Mouse (Mus musculus) liver, embryonic 13.5 days (tissue): ENCODE data around the gene Slc10a7. TPM values are rescaled to one million over a fixed set of nuclear protein-coding genes. Genes with fewer than 3 reads are reported as not detected.

Source experiments
- ATAC-seq: fragments of 200-750 bp; cut with Nextera tagmentation; 2 replicates; pipeline ENCODE4 v1.8.0; 2017; ENCODE audit warnings: low read depth, mild to moderate bottlenecking, moderate number of reproducible peaks, moderate library complexity
- DNase-seq: peaks from one replicate; pipeline ENCODE4 v3.0.0; 2022
- H3K27ac ChIP-seq: fragments of 300-500 bp; sonication (generic); 2 replicates; pipeline ENCODE4 v1.5.1; 2015; ENCODE audit warnings: moderate library complexity, mild to moderate bottlenecking, inconsistent platforms
- H3K27me3 ChIP-seq: fragments of 300-500 bp; sonication (generic); 2 replicates; pipeline ENCODE4 v1.6.1; 2015; ENCODE audit warnings: mild to moderate bottlenecking, inconsistent platforms
- H3K36me3 ChIP-seq: fragments of 300-500 bp; sonication (generic); 2 replicates; pipeline ENCODE4 v1.6.1; 2015; ENCODE audit warnings: mild to moderate bottlenecking, inconsistent platforms
- H3K4me1 ChIP-seq: fragments of 300-500 bp; sonication (generic); replicated peaks from 2 replicates; pipeline ENCODE4 v1.6.1; 2015; ENCODE audit warnings: inconsistent platforms
- H3K4me2 ChIP-seq: fragments of 300-500 bp; sonication (generic); 2 replicates; pipeline ENCODE4 v1.6.1; 2015; ENCODE audit warnings: inconsistent platforms, mild to moderate bottlenecking, moderate library complexity
- H3K4me3 ChIP-seq: fragments of 300-500 bp; sonication (generic); replicated peaks from 2 replicates; pipeline ENCODE4 v1.5.1; 2015; ENCODE audit warnings: mild to moderate bottlenecking, inconsistent platforms
- H3K9ac ChIP-seq: fragments of 300-500 bp; sonication (generic); 2 replicates; pipeline ENCODE4 v1.6.1; 2015; ENCODE audit warnings: mild to moderate bottlenecking, inconsistent platforms
- H3K9me3 ChIP-seq: fragments of 300-500 bp; sonication (generic); replicated peaks from 2 replicates; pipeline ENCODE4 v1.6.1; 2016; ENCODE audit warnings: inconsistent platforms
- WGBS: fragments of 180-500 bp; shearing (Covaris S2); methylation state at CpG from one replicate; pipeline ENCODE4 v1.1.7; 2015; ENCODE audit not compliant: insufficient replicate concordance; 5-methylcytosine and 5-hydroxymethylcytosine counted together
- polyA plus RNA-seq: library from polyadenylated mRNA; unstranded; fragments of >200 nt; fragmentation: Nextera tagmentation; extraction: Ambion mirVana; gene quantifications from 2 replicates; pipeline ENCODE4 v1.2.1, GENCODE M21; 2015

The Slc10a7 gene
- polyA plus RNA-seq, 1 experiment from 2014 or later = 6.7 TPM

DNA sequence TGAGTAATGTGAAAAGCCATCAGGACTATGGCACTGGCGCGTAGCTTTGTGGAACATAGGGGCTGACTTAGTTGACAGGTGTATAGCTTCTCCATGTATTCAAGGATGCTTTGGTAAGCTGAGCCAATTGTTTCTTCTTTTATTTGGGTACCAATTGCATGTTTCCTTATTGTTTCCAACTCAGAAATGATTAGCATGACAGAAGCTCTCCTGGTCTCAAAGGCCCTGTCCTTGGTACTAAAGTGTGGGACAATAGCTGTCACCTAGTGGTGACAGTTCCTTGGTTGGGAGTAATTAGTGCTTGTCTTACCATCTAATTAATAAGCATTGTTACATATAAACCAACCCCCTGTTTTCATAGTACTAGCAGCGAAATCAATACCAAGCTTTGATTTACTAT lies 68.9 kb downstream of the Slc10a7 start:
- H3K27me3 ChIP-seq = no peaks in the 10 kb centered on the region
- 84% methylated on average over 3 of the region's 3 CpGs for WGBS
- no peaks in the 10 kb centered on the region for H3K4me1 ChIP-seq

GRCm38 (mm10) chr8:78584011-78584776 lies 75.0 kb downstream of the Slc10a7 start:
- Histone ChIP-seq H3K4me2 (no peak overlapping the region), H3K36me3 (no peaks in the 10 kb centered on the region), H3K4me1 (no peaks in the 10 kb centered on the region), H3K4me3 (no peak overlapping the region), H3K9me3 (no peaks in the 10 kb centered on the region), H3K27me3 (no peaks in the 10 kb centered on the region), H3K27ac (no peak overlapping the region), H3K9ac (no peak overlapping the region)
- no peak for DNase-seq
- no peak for ATAC-seq
- 66% methylated on average over 5 of the region's 5 CpGs for WGBS

More for the DNA sequence above, 68.9 kb downstream of the Slc10a7 start:
- Histone ChIP-seq H3K4me3 (no peak overlapping the region), H3K9me3 (no peaks in the 10 kb centered on the region), H3K27ac (no peak overlapping the region), H3K4me2 (no peak overlapping the region), H3K9ac (no peak overlapping the region), H3K36me3 (no peaks in the 10 kb centered on the region)
- ATAC-seq (no peak), DNase-seq (no peak)

DNA sequence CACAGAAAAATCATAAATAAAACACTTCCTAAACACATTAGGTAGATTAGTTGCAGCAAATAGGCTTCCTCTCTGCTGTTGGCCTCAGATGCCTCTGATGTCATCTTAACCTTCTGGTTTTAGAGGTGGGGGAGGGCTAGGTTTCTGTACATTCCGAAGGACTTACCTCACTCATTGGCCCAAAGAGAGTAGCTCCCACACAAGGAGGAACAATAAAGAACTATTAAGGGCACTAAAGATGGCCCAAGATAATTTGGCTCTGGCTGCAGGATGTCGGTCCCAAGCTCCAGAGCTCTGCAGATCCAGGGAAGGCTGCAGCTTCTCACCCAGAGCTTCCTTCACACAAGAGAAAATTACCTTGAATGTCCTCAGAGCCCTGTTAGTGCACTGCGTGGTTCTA lies 75.7 kb downstream of the Slc10a7 start:
- H3K9ac ChIP-seq = no peak overlapping the region
- ATAC-seq = no peak
- no peak for DNase-seq
- H3K27me3 ChIP-seq = no peaks in the 10 kb centered on the region
- H3K27ac ChIP-seq = no peak overlapping the region
- H3K4me1 ChIP-seq = no peaks in the 10 kb centered on the region
- 60% methylated on average over 3 of the region's 3 CpGs for WGBS
- H3K9me3 ChIP-seq = no peaks in the 10 kb centered on the region
- H3K4me3 ChIP-seq = no peak overlapping the region
- no peak overlapping the region for H3K4me2 ChIP-seq
- H3K36me3 ChIP-seq = peaks cover 3% of the 10 kb centered on the region; the same call in 1 of the 2 replicates

DNA sequence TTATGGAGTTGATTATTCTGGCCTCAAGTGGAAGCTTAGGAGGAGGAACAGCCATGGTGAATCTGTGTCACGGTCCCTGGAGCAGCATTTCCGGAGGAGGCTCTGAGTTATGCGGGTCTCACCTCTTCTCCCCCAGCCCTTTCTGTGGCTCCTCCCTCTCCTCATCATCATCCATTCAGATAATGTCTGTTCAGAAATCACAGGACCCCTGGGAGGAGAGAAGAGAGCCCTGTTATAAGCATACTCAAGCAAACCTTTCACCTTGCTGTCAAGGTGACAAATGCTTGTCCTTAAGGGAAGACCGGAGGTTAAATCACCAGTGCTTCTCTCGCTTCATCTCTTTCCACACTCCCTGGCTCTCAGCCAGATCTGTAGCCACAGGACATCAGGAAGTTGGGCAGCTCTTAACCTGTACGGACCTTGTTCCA lies 86.3 kb downstream of the Slc10a7 start:
- DNase-seq (no peak), ATAC-seq (no peak)

GRCm38 (mm10) chr8:78598237-78598636 lies 89.1 kb downstream of the Slc10a7 start:
- 81% methylated on average over 3 of the region's 3 CpGs for WGBS
- no peak overlapping the region for H3K9ac ChIP-seq
- H3K36me3 ChIP-seq = no peaks in the 10 kb centered on the region
- no peaks in the 10 kb centered on the region for H3K9me3 ChIP-seq
- no peaks in the 10 kb centered on the region for H3K4me1 ChIP-seq
- H3K4me3 ChIP-seq = no peak overlapping the region
- no peak overlapping the region for H3K4me2 ChIP-seq
- H3K27ac ChIP-seq = no peak overlapping the region
- DNase-seq = no peak
- H3K27me3 ChIP-seq = no peaks in the 10 kb centered on the region
- no peak for ATAC-seq

More for the DNA sequence above, 86.3 kb downstream of the Slc10a7 start:
- H3K4me2 ChIP-seq = no peak overlapping the region
- 75% methylated on average over 6 of the region's 6 CpGs for WGBS
- no peak overlapping the region for H3K9ac ChIP-seq
- H3K27ac ChIP-seq = no peak overlapping the region
- no peaks in the 10 kb centered on the region for H3K27me3 ChIP-seq
- no peaks in the 10 kb centered on the region for H3K4me1 ChIP-seq
- H3K36me3 ChIP-seq = no peaks in the 10 kb centered on the region; the same call in none of the 2 replicates
- no peaks in the 10 kb centered on the region for H3K9me3 ChIP-seq
- no peak overlapping the region for H3K4me3 ChIP-seq

DNA sequence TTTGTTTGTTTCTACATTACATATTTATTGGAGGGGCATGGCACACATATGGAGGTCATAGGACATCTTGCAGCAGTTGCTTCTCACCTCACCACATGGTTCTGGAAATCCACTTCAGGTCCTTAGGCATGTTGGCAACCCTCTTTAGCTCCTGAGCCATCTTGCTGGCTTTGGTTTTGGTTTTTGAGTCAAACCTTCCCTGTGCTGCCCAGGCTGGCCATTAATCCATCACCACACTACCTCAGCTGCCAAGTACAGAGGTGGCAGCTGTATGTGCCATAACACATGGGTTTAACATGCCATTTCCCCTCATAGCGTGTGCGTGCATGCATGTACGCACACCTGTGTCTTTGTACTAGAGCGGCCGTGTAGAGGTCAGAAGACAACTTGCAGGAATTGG lies 93.9 kb downstream of the Slc10a7 start:
- DNase-seq (no peak), ATAC-seq (no peak)
- peaks cover 15% of the 10 kb centered on the region for H3K36me3 ChIP-seq
- no peaks in the 10 kb centered on the region for H3K27me3 ChIP-seq
- H3K4me2 ChIP-seq = no peak overlapping the region
- peaks cover 6% of the 10 kb centered on the region; the same call in 1 of the 2 replicates for H3K9me3 ChIP-seq
- H3K4me3 ChIP-seq = no peak overlapping the region
- H3K27ac ChIP-seq = no peak overlapping the region
- H3K4me1 ChIP-seq = no peaks in the 10 kb centered on the region
- WGBS = 86% methylated on average over 5 of the region's 5 CpGs
- H3K9ac ChIP-seq = no peak overlapping the region

- 84% methylated on average over 9 of the region's 9 CpGs for WGBS
- no peaks in the 10 kb centered on the region for H3K27me3 ChIP-seq
- H3K4me3 ChIP-seq = no peak overlapping the region
- H3K27ac ChIP-seq = no peak overlapping the region
- H3K4me1 ChIP-seq = no peaks in the 10 kb centered on the region
- peaks cover 6% of the 10 kb centered on the region; the same call in 1 of the 2 replicates for H3K9me3 ChIP-seq
- H3K9ac ChIP-seq = no peak overlapping the region
- no peak for DNase-seq
- H3K4me2 ChIP-seq = no peak overlapping the region
- ATAC-seq = no peak
- peaks cover 15% of the 10 kb centered on the region for H3K36me3 ChIP-seq
Measured at GRCm38 (mm10) chr8:78604426-78604825, 95.3 kb downstream of the Slc10a7 start.

DNA sequence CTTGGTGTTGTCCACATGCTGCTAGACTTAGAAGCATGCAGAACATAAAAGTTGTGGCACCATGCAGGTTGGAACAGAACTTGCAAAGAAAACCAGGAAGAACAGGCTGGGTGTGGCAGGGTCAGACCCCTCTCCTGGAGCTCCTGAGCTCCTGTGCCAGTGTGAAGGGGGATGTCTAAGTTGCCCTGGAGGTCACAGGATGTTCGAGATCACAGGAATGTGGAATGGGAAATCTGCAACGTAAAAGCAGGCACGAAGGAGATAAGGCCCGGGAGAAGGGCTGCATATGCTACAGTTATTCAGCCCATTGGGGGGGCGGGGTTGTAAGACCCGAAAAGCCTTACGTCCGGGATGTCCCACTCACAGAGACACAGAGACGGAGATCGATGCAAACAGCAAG lies 100.2 kb downstream of the Slc10a7 start:
- H3K27me3 ChIP-seq = no peaks in the 10 kb centered on the region
- no peak overlapping the region for H3K4me3 ChIP-seq
- no peak overlapping the region for H3K9ac ChIP-seq
- DNase-seq (no peak), ATAC-seq (no peak)
- no peak overlapping the region for H3K27ac ChIP-seq
- peaks cover 6% of the 10 kb centered on the region; the same call in 1 of the 2 replicates for H3K9me3 ChIP-seq
- WGBS = 78% methylated on average over 10 of the region's 10 CpGs
- H3K4me1 ChIP-seq = no peaks in the 10 kb centered on the region
- H3K36me3 ChIP-seq = peaks cover 14% of the 10 kb centered on the region
- no peak overlapping the region for H3K4me2 ChIP-seq

- Histone ChIP-seq H3K4me2 (no peak overlapping the region), H3K9ac (no peak overlapping the region), H3K4me1 (no peaks in the 10 kb centered on the region), H3K9me3 (peaks cover 6% of the 10 kb centered on the region; the same call in 1 of the 2 replicates), H3K36me3 (peaks cover 8% of the 10 kb centered on the region), H3K27ac (no peak overlapping the region), H3K27me3 (no peaks in the 10 kb centered on the region), H3K4me3 (no peak overlapping the region)
- no peak for DNase-seq
- ATAC-seq = no peak
- WGBS = 51% methylated on average over 6 of the region's 6 CpGs
Measured at GRCm38 (mm10) chr8:78611019-78611418, 101.9 kb downstream of the Slc10a7 start.

DNA sequence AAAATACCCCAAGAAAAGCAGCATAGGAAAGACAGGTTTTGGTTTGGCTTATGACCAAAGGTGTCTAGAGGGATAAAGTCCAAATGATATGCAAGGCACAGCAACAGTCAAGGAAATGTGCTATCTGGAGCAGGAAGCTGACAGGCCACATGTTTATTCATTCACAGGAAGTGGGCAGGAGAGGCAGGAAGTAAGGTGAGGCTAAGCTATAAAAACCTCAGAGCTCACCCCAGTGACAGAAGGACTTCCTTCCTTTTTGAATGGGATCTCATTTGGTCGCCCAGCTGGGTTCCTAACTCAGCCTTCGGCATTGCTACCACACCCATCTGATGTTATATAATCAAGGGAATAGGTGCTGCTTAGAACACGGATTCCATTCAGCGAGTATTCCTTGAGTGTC lies 113.2 kb downstream of the Slc10a7 start:
- Histone ChIP-seq H3K9me3 (no peaks in the 10 kb centered on the region), H3K4me1 (no peaks in the 10 kb centered on the region), H3K9ac (no peak overlapping the region), H3K27ac (no peak overlapping the region), H3K4me3 (no peak overlapping the region), H3K4me2 (no peak overlapping the region), H3K36me3 (no peaks in the 10 kb centered on the region), H3K27me3 (no peaks in the 10 kb centered on the region)
- DNase-seq (no peak), ATAC-seq (no peak)
- WGBS = 47% methylated on average over 4 of the region's 4 CpGs

DNA sequence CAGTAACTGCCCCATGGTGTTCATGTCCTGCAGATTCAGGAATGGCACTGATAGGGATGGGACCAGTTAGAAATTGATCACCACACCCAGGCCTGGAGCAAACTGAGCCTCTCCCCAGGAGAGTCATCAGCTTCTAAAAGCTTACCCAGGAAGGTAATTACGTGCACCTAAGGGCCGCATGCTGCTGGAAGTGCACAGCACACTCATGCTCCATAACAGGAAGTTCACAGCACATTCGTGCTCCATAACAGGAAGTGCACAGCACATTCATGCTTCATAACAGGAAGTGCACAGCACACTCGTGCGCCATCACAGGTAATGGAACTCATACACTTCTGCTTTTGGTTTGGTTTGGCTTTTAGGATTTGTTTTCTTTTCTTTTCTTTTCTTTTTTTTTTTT lies 114.8 kb downstream of the Slc10a7 start:
- WGBS = 52% methylated on average over 5 of the region's 5 CpGs
- no peak for DNase-seq
- Histone ChIP-seq H3K4me3 (no peak overlapping the region), H3K36me3 (no peaks in the 10 kb centered on the region), H3K9me3 (no peaks in the 10 kb centered on the region), H3K4me1 (no peaks in the 10 kb centered on the region), H3K27me3 (no peaks in the 10 kb centered on the region), H3K4me2 (no peak overlapping the region), H3K27ac (no peak overlapping the region), H3K9ac (no peak overlapping the region)
- ATAC-seq = no peak
